Mouse (Mus musculus): ENCODE data around the gene Fcrla. TPM values are rescaled to one million over a fixed set of nuclear protein-coding genes. Genes with fewer than 3 reads are reported as not detected.

Gene Fcrla
- total RNA-seq, 2 experiments from 2014 or later, result not detected

GRCm38 (mm10) chr1:170928467-170928866, 1.1 kb upstream of the Fcrla start:
- DNase-seq, result no peak

GRCm38 (mm10) chr1:170926941-170927340, 442 bp downstream of the Fcrla start:
- no peak for DNase-seq

GRCm38 (mm10) chr1:170924485-170924884, 2.9 kb downstream of the Fcrla start:
- no peak for DNase-seq

- no peak for DNase-seq
Measured at GRCm38 (mm10) chr1:170919308-170919707, 8.1 kb downstream of the Fcrla start.

GRCm38 (mm10) chr1:170915657-170916056, 11.7 kb downstream of the Fcrla start:
- no peak for DNase-seq

- DNase-seq, result no peak
Measured at GRCm38 (mm10) chr1:170912891-170913615, 14.3 kb downstream of the Fcrla start, which contains the start of gene Fcrlb. Fcrlb (minus strand) TSS chr1:170912941.

GRCm38 (mm10) chr1:170911907-170912660, 15.3 kb downstream of the Fcrla start:
- DNase-seq, result no peak

- DNase-seq, result no peak
Measured at GRCm38 (mm10) chr1:170908341-170908740, 19.0 kb downstream of the Fcrla start.

- no peak for DNase-seq
Measured at GRCm38 (mm10) chr1:170907456-170908191, 19.8 kb downstream of the Fcrla start.

GRCm38 (mm10) chr1:170907111-170907455, 20.3 kb downstream of the Fcrla start:
- no peak for DNase-seq

- no peak for DNase-seq
Measured at GRCm38 (mm10) chr1:170903485-170903884, 23.9 kb downstream of the Fcrla start.

GRCm38 (mm10) chr1:170901536-170902238, 25.7 kb downstream of the Fcrla start:
- DNase-seq, result peak; percentile 47

- DNase-seq, result no peak
Measured at GRCm38 (mm10) chr1:170900799-170901467, 26.4 kb downstream of the Fcrla start.

GRCm38 (mm10) chr1:170898413-170899075, 28.8 kb downstream of the Fcrla start:
- no peak for DNase-seq

- DNase-seq, result no peak
Measured at GRCm38 (mm10) chr1:170896651-170897281, 30.6 kb downstream of the Fcrla start.

- DNase-seq, result no peak
Measured at GRCm38 (mm10) chr1:170894603-170895602, 32.5 kb downstream of the Fcrla start.

- DNase-seq, result no peak
Measured at GRCm38 (mm10) chr1:170892279-170892678, 35.1 kb downstream of the Fcrla start.

GRCm38 (mm10) chr1:170891646-170892045, 35.7 kb downstream of the Fcrla start:
- DNase-seq, result no peak

- no peak for DNase-seq
Measured at GRCm38 (mm10) chr1:170889310-170889709, 38.1 kb downstream of the Fcrla start.
